Mouse (Mus musculus): Measurements from ENCODE around the gene Cd163l1. TPM values are rescaled to one million over a fixed set of nuclear protein-coding genes. Genes with fewer than 3 reads are reported as not detected.

Cd163l1 gene
- 0.08 TPM for polyA plus RNA-seq (2017; shearing (Covaris generic))

GRCm38 (mm10) chr7:140217967-140218366 is at the start of gene Cd163l1:
Gene Cd163l1 (plus strand): TSS chr7:140218267.

GRCm38 (mm10) chr7:140172936-140173335 is 45.1 kb upstream of the Cd163l1 start, which contains the start of gene Olfr523:
Gene Olfr523 (plus strand): TSS chr7:140173217.

GRCm38 (mm10) chr7:140205864-140206263 is 12.2 kb upstream of the Cd163l1 start, which contains the start of gene Olfr524:
Gene Olfr524 (minus strand): TSS chr7:140205964.

GRCm38 (mm10) chr7:140247216-140247615 is 29.1 kb downstream of the Cd163l1 start, which contains the start of gene 5830411N06Rik:
Gene 5830411N06Rik (plus strand): TSS chr7:140247284.

Other genes starting within 250 kb of the Cd163l1 start
- not detected for gene 6430531B16Rik, start 239.5 kb upstream of the Cd163l1 start, polyA plus RNA-seq (2017; shearing (Covaris generic))
- gene Adam8, start 225.7 kb upstream of the Cd163l1 start, polyA plus RNA-seq (2017; shearing (Covaris generic)), result 5.5 TPM
- 58.4 TPM for gene Zfp511, start 181.9 kb upstream of the Cd163l1 start, polyA plus RNA-seq (2017; shearing (Covaris generic))
- gene Tubgcp2, start 181.6 kb upstream of the Cd163l1 start, polyA plus RNA-seq (2017; shearing (Covaris generic)), result 41.2 TPM
- not detected for gene Msx3, start 169.2 kb upstream of the Cd163l1 start, polyA plus RNA-seq (2017; shearing (Covaris generic))
- gene Caly, start 135.7 kb upstream of the Cd163l1 start, polyA plus RNA-seq (2017; shearing (Covaris generic)), result not detected
- gene Prap1, start 124.9 kb upstream of the Cd163l1 start, polyA plus RNA-seq (2017; shearing (Covaris generic)), result not detected
- gene Fuom, start 115.8 kb upstream of the Cd163l1 start, polyA plus RNA-seq (2017; shearing (Covaris generic)), result 9.9 TPM
- 7.2 TPM for gene Paox, start 102.5 kb upstream of the Cd163l1 start, polyA plus RNA-seq (2017; shearing (Covaris generic))
- gene Echs1, start 101.8 kb upstream of the Cd163l1 start, polyA plus RNA-seq (2017; shearing (Covaris generic)), result 63.4 TPM
- 37.2 TPM for gene Mtg1, start 80.7 kb upstream of the Cd163l1 start, polyA plus RNA-seq (2017; shearing (Covaris generic))
- gene Sprn, start 63.4 kb upstream of the Cd163l1 start, polyA plus RNA-seq (2017; shearing (Covaris generic)), result not detected
- gene Olfr522, start 53.5 kb upstream of the Cd163l1 start, polyA plus RNA-seq (2017; shearing (Covaris generic)), result 0.06 TPM
- gene Olfr523, start 45.0 kb upstream of the Cd163l1 start, polyA plus RNA-seq (2017; shearing (Covaris generic)), result 0.06 TPM
- gene Olfr524, start 12.3 kb upstream of the Cd163l1 start, polyA plus RNA-seq (2017; shearing (Covaris generic)), result not detected
- gene 5830411N06Rik, start 29.0 kb downstream of the Cd163l1 start, polyA plus RNA-seq (2017; shearing (Covaris generic)), result 0.17 TPM
- gene Olfr525, start 102.6 kb downstream of the Cd163l1 start, polyA plus RNA-seq (2017; shearing (Covaris generic)), result not detected
- not detected for gene Olfr527, start 115.8 kb downstream of the Cd163l1 start, polyA plus RNA-seq (2017; shearing (Covaris generic))
- not detected for gene Olfr60, start 143.4 kb downstream of the Cd163l1 start, polyA plus RNA-seq (2017; shearing (Covaris generic))
- gene Olfr530, start 158.1 kb downstream of the Cd163l1 start, polyA plus RNA-seq (2017; shearing (Covaris generic)), result 0.12 TPM
- not detected for gene Olfr531, start 184.7 kb downstream of the Cd163l1 start, polyA plus RNA-seq (2017; shearing (Covaris generic))
- 0.07 TPM for gene Olfr532, start 203.4 kb downstream of the Cd163l1 start, polyA plus RNA-seq (2017; shearing (Covaris generic))
- not detected for gene Olfr533, start 245.1 kb downstream of the Cd163l1 start, polyA plus RNA-seq (2017; shearing (Covaris generic))

Data from CD4-positive, CD25-positive, alpha-beta regulatory T cell (primary cell).